Mouse (Mus musculus) heart, embryonic 11.5 days (tissue): Measurements from ENCODE around the gene Arfgap2. TPM values are rescaled to one million over a fixed set of nuclear protein-coding genes. Genes with fewer than 3 reads are reported as not detected.
A peak's percentile ranks its signal among the peaks of the same experiment; 100 is the strongest.
"Not testable (repeated sequence)": the region's sequence is repeated elsewhere in the genome, so short reads cannot be mapped to it uniquely, and the experiment has no call there.

Experiments
- ATAC-seq: fragments of 200-750 bp; cut with Nextera tagmentation; replicated peaks from 2 replicates; pipeline ENCODE4 v1.8.0; 2017; ENCODE audit warnings: moderate library complexity; ENCODE audit not compliant: insufficient number of reproducible peaks, low FRiP score, low TSS enrichment
- H3K27ac ChIP-seq: fragments of 300-500 bp; sonication (generic); 2 replicates; pipeline ENCODE4 v1.5.1; 2014; ENCODE audit warnings: mild to moderate bottlenecking, low read depth, low read length
- H3K27me3 ChIP-seq: fragments of 300-500 bp; sonication (generic); 2 replicates; pipeline ENCODE4 v1.6.1; 2014; ENCODE audit warnings: mild to moderate bottlenecking, low read length, mixed read lengths; ENCODE audit not compliant: control insufficient read depth, insufficient read depth
- H3K36me3 ChIP-seq: fragments of 300-500 bp; sonication (generic); 2 replicates; pipeline ENCODE4 v1.6.1; 2014; ENCODE audit warnings: mild to moderate bottlenecking, low read length, moderate library complexity, mixed read lengths; ENCODE audit not compliant: control insufficient read depth, insufficient read depth
- H3K4me1 ChIP-seq: fragments of 300-500 bp; sonication (generic); 2 replicates; pipeline ENCODE4 v1.6.1; 2014; ENCODE audit warnings: low read length; ENCODE audit not compliant: control insufficient read depth, insufficient read depth
- H3K4me2 ChIP-seq: fragments of 300-500 bp; sonication (generic); 2 replicates; pipeline ENCODE4 v1.6.1; 2014; ENCODE audit warnings: mild to moderate bottlenecking, moderate library complexity
- H3K4me3 ChIP-seq: fragments of 300-500 bp; sonication (generic); 2 replicates; pipeline ENCODE4 v1.5.1; 2014; ENCODE audit warnings: low read depth, low read length
- H3K9ac ChIP-seq: fragments of 300-500 bp; sonication (generic); 2 replicates; pipeline ENCODE4 v1.6.1; 2014; ENCODE audit warnings: mild to moderate bottlenecking, low read depth, low read length, moderate library complexity
- H3K9me3 ChIP-seq: fragments of 300-500 bp; sonication (generic); replicated peaks from 2 replicates; pipeline ENCODE4 v1.6.1; 2016; ENCODE audit warnings: low read length; ENCODE audit not compliant: control insufficient read depth
- WGBS: fragments of 180-500 bp; shearing (Covaris S2); extraction: QIAGEN DNeasy Blood & Tissue Kit; methylation state at CpG from one replicate; pipeline ENCODE4 v1.1.7; 2014; ENCODE audit not compliant: insufficient replicate concordance; 5-methylcytosine and 5-hydroxymethylcytosine counted together
- polyA plus RNA-seq: library from polyadenylated mRNA; unstranded; fragments of >200 nt; fragmentation: Nextera tagmentation; extraction: Ambion mirVana; gene quantifications from 2 replicates; pipeline ENCODE4 v1.2.1, GENCODE M21; 2014

The Arfgap2 gene
- polyA plus RNA-seq: 56.7 and 64.1 TPM in 2 replicates

DNA sequence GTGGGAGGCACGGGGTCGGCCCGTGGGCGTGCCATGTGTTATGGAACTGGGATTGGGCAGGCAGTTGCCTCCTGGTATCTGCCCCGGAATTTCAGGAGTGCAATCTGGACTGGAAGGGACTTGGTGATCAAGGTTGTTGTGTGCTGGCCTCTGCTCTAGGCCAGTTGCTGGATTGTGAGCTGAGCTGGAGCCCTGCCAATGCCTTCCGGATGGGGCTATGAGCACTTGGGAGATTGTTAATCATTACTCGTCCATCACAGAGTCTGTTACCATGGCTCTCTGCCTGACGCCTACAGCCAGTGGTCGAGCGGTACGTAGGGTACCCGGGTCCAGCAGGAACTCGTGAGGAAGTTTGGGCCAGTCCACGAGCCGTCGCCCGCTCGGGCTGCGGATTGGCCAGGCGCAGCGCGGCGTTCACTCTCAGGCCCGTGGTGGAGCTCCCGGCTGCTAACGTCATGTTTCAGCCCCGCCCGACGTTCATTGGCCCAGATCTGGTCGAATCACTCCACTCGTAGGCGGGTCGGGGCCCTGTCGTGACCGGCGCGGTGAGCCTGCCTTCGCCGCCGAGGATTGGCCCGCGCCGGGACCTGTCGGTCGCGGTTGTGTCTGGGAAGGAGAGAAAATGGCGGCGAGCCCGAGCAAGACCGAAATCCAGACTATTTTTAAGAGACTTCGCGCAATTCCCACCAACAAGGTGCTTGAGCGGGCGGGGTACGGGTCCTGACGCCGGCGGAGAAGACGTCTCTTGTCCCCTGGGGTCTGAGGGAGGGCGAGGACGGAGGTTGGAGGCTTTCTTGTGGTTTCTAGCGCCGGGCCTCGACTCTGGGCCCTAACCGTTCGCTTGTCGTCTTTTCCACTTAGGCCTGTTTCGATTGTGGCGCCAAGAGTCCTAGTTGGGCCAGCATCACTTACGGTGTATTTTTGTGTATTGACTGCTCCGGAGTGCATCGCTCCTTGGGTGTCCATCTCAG is at the start of gene Arfgap2:
TSS of gene Arfgap2 (plus strand) at position 264 of the 971 bp plus-strand sequence.
- Histone ChIP-seq H3K36me3 (peaks cover 33% of the 10 kb centered on the region), H3K4me2 (peak within 1 kb of the TSS; percentile 92), H3K27me3 (no peaks in the 10 kb centered on the region), H3K27ac (peak within 1 kb of the TSS; percentile 94), H3K9me3 (no peaks in the 10 kb centered on the region), H3K4me1 (peaks cover 13% of the 10 kb centered on the region), H3K4me3 (peak within 1 kb of the TSS; percentile 87), H3K9ac (peak within 1 kb of the TSS; percentile 96)
- 2% methylated on average over 72 of the region's 72 CpGs for WGBS
- ATAC-seq: peak; percentile 98

DNA sequence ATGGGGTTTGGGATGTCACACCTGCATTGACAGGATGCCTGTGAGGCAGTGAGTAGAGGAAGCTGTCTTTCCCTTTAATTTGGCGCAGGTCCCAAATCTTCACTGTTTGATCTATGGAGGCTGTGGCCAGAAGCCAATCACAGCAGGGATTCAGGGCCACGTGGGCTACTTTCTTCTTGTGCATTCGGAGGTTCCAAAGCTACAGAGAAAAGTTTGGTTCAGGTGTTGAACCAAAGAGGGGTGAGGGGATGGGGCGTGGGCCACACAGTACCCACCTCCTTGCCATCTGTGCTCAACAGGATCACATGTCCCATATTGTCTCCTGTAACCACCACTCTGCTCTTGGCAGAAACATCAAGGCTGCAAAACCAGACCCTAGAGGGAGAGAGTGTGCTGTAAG is 47.7 kb upstream of the Arfgap2 start:
- no peak overlapping the region for H3K9ac ChIP-seq
- H3K9me3 ChIP-seq: no peaks in the 10 kb centered on the region
- H3K4me2 ChIP-seq: no peak overlapping the region
- H3K27ac ChIP-seq: no peak overlapping the region
- peaks cover 3% of the 10 kb centered on the region for H3K36me3 ChIP-seq
- ATAC-seq: no peak
- no peak overlapping the region for H3K4me3 ChIP-seq
- no peaks in the 10 kb centered on the region for H3K27me3 ChIP-seq
- no peaks in the 10 kb centered on the region for H3K4me1 ChIP-seq
- whole genome bisulfite sequencing: 67% methylated on average over 4 of the region's 4 CpGs

DNA sequence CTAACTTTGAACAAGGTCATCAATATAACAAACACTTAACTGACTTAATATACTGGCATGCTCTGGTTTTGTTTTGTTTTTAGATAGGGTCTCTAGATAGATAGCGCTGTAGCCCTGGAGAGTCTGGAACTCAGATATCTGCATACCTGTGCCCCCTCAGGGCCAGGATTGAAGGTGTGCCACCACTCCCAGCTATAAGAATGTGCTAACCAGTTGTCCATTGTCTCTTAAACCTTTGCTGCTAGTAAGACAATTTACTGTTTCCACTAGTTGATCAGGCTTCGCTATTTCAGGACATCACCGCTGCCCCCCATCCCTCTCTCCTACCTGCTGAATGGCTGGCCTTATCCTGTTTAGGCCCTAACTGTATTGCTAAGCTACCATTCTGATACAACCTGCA is 44.3 kb upstream of the Arfgap2 start:
- Histone ChIP-seq H3K4me1 (no peaks in the 10 kb centered on the region), H3K4me2 (no peak overlapping the region), H3K27ac (no peak overlapping the region), H3K9ac (no peak overlapping the region), H3K27me3 (no peaks in the 10 kb centered on the region), H3K4me3 (no peak overlapping the region), H3K9me3 (no peaks in the 10 kb centered on the region), H3K36me3 (no peaks in the 10 kb centered on the region)
- 94% methylated on average over 3 of the region's 3 CpGs for WGBS
- ATAC-seq: no peak

DNA sequence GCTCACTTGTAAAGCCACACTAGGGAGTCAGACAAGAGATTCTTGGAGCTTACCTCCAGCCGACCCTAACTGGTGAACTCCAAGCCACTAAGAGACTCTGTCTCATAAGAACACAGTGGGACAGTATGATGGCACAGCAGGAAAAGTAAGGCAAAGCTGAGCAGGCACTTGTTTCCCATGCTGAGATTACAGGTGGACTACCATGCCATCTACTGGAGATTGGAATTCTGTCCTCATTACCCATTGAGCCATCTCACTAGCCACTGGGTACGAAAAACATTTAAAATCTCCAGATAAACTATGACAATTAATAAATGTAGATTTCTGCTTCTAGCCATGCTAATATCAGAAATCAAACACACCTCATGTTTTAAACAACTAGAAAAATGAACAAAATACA is 41.2 kb upstream of the Arfgap2 start:
- Histone ChIP-seq H3K9ac (no peak overlapping the region), H3K4me3 (no peak overlapping the region), H3K4me1 (no peaks in the 10 kb centered on the region), H3K4me2 (no peak overlapping the region), H3K36me3 (no peaks in the 10 kb centered on the region), H3K27ac (no peak overlapping the region), H3K9me3 (no peaks in the 10 kb centered on the region), H3K27me3 (no peaks in the 10 kb centered on the region)
- 82% methylated on average over 2 of the region's 2 CpGs for WGBS
- no peak for ATAC-seq

DNA sequence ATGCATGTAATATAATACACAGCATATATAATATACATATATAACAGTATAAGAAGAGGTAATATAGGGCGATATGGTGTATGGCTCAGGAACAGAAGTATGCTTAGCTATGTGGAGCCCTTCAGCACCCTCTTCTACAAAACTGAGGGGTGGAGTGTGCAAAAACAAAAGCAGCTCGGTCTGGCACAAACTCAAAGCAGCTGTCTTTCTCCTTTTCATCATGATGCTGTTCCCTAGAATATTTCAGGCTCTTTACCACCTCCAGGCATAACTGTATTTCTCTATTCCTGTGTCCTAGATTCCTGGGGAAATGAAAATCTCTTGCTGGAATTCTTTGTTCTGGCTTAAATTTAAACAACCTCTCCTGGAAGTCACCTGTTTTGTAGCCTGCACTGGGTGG is 35.0 kb upstream of the Arfgap2 start:
- Histone ChIP-seq H3K4me1 (no peaks in the 10 kb centered on the region), H3K36me3 (no peaks in the 10 kb centered on the region), H3K27ac (no peak overlapping the region), H3K9ac (no peak overlapping the region), H3K27me3 (no peaks in the 10 kb centered on the region), H3K4me2 (no peak overlapping the region), H3K9me3 (no peaks in the 10 kb centered on the region), H3K4me3 (no peak overlapping the region)
- ATAC-seq: no peak
- WGBS: 73% methylated on average over 2 of the region's 2 CpGs

DNA sequence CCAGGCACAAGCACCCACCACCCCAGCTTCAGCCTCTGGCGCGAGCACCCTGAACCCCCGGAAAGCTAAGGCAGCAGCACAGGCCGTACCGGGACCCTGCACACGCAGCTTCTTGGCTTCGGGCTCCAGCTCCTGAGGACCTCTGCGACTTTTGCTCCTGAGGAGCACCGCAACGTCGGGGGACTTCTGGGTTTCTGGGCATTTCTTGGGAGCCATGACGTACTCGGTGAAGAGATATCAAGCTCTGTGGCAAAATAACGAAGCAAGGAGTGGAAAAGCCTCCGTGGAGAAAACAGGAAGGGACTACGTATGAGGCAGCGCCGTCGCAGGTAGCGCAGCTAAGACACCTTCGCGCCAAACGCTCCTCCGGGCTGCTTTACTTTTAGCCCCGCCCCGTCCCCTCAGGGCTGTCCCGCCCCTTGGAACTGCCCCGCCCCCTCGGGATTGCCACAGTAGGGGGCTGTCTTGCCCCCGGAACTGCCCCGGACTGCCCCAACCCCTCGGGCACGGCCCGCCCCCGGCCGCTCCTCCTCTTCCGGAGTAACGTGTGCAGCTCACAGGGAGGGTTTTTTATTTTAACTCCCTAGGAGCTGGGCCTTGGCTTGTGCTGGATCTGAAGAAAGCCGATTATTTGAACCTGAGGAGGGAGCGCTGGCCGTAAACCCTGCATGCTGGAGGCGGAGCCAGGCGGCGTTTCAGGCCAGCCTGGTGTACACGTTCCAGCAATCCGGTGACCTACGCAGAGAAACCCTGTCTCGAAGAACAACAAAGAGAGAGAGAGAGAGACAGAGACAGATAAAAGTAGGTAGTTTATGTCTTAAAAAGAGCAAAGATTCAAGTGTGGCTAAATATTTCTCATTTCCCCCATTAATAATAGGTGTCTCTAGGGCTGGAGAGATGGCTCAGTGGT is 27.9 kb upstream of the Arfgap2 start, which contains the start of gene Ddb2:
TSS of gene Ddb2 (minus strand) at position 382 of the 910 bp plus-strand sequence.
- no peaks in the 10 kb centered on the region for H3K36me3 ChIP-seq
- no peaks in the 10 kb centered on the region for H3K9me3 ChIP-seq
- peak within 1 kb of the TSS; percentile 68 for H3K4me3 ChIP-seq
- WGBS: under 1% methylated on average over 48 of the region's 48 CpGs
- peak within 1 kb of the TSS; percentile 82 for H3K9ac ChIP-seq
- H3K27ac ChIP-seq: peak within 1 kb of the TSS; percentile 94
- ATAC-seq: peak; percentile 99
- H3K4me2 ChIP-seq: peak within 1 kb of the TSS; percentile 95
- H3K4me1 ChIP-seq: peaks cover 3% of the 10 kb centered on the region
- H3K27me3 ChIP-seq: no peaks in the 10 kb centered on the region

DNA sequence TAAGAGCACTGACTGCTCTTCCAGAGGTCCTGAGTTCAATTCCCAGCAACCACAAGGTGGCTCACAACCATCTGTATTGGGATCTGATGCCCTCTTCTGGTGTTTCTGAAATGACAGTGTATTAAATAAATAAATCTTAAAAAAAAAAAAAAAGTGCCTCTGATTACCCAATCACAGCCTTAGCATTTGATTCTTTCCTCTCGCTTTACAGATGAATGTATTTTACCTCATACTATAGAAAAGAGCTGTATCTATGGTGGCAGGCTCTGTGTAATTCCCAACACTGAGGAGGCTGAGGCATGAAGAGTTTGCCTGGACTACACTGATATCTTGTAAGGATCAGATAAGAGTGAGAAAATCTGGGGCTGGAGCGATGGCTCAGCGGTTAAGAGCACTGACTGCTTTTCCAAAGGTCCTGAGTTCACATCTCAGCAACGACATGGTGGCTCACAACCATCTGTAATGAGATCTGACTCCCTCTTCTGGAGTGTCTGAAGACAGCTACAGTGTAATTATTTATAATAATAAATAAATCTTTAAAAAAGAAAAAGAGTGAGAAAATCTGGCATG is 27.2 kb upstream of the Arfgap2 start:
- Histone ChIP-seq H3K4me2 (peak overlapping the region; percentile 95), H3K4me3 (peak overlapping the region; percentile 68), H3K9ac (peak overlapping the region; percentile 72), H3K27ac (peak overlapping the region; percentile 94; the same call in 1 of the 2 replicates)
- not testable (repeated sequence) for H3K36me3 ChIP-seq, H3K27me3 ChIP-seq, H3K4me1 ChIP-seq, H3K9me3 ChIP-seq
- WGBS: 17% methylated on average over 4 of the region's 4 CpGs
- peak; percentile 12; the same call in 1 of the 2 replicates for ATAC-seq

DNA sequence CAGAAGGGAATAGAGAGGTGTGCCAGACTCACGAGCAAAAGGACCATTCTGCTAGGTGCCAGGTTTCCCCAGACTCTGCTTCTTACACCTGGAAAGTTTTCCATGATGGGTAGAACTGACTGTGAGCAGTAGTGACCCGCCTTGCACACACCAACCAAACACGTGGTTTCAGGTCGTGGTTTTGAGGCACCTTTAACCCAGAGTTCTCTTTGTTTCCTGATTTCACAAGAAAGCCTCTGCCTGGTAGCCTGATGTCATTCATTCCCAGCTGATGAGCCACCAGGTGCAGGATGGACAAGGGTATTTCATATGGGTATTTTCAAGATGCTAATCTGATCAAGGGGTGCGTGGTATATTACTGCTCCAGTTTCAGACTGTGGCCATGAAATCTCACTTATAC is 22.2 kb upstream of the Arfgap2 start:
- no peaks in the 10 kb centered on the region for H3K4me1 ChIP-seq
- H3K36me3 ChIP-seq: no peaks in the 10 kb centered on the region
- H3K27ac ChIP-seq: no peak overlapping the region
- no peak overlapping the region for H3K4me2 ChIP-seq
- WGBS: 73% methylated on average over 5 of the region's 5 CpGs
- ATAC-seq: no peak
- H3K9me3 ChIP-seq: no peaks in the 10 kb centered on the region
- H3K4me3 ChIP-seq: no peak overlapping the region
- H3K27me3 ChIP-seq: no peaks in the 10 kb centered on the region
- H3K9ac ChIP-seq: no peak overlapping the region
